Mouse (Mus musculus) bone marrow macrophage, adult 2 months (primary cell): Measurements from ENCODE around the gene Dnase1l2.

Experiments used
- CTCF ChIP-seq: IDR thresholded peaks from 2 replicates; pipeline ENCODE4 v1.5.1; 2012; ENCODE audit warnings: low read depth, mild to moderate bottlenecking, low read length, moderate library complexity
- POLR2A ChIP-seq: IDR thresholded peaks from 2 replicates; pipeline ENCODE4 v1.6.1; 2012; ENCODE audit warnings: mild to moderate bottlenecking, low read depth, low read length, borderline replicate concordance

DNA sequence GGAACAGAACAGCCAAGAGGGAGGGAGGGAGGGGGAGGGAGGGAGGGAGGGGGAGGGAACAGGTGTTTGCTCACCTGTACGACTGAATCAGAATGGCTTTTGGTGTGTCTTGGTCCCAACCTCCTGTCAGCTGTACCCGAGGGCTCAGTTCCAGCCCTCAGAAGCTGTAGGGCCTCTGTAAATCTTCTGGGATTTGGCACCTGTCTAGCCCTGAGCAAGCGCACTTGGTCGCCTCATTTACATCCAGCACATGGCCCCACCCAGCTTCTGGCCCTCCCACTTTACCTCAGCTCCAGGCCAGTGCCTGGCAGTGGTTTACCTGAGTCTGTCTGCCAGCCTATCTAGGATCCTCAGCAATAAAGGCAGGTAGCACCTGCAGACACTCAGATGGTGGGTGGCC is 49.4 kb downstream of the Dnase1l2 start:
- no peak for TF ChIP-seq CTCF
- TF ChIP-seq POLR2A: no peak
